Mouse (Mus musculus) CH12.LX (cell line): ENCODE data around the gene Spdye4b.

Experiments
- CTCF ChIP-seq, 2 experiments: IDR thresholded peaks in 1 of 2; conservative IDR thresholded peaks in 1 of 2; 2 replicates each; pipeline ENCODE4 v1.5.1; 2011 to 2012; ENCODE audit warnings: low read depth in 2 of 2, low read length in 2 of 2, improper control_type of control experiment in 1 of 2, inconsistent platforms in 1 of 2, mild to moderate bottlenecking in 1 of 2, moderate library complexity in 1 of 2
- EP300 ChIP-seq: IDR thresholded peaks from 2 replicates; pipeline ENCODE4 v1.6.1; 2011; ENCODE audit warnings: low read length, improper control_type of control experiment
- GABPA ChIP-seq: IDR thresholded peaks from 2 replicates; pipeline ENCODE4 v1.6.1; 2012; ENCODE audit warnings: low read depth, low read length, improper control_type of control experiment, inconsistent platforms; ENCODE audit not compliant: insufficient replicate concordance
- JUND ChIP-seq: conservative IDR thresholded peaks from 2 replicates; pipeline ENCODE4 v1.6.1; 2011; ENCODE audit warnings: low read depth, low read length, improper control_type of control experiment
- MXI1 ChIP-seq: IDR thresholded peaks from 2 replicates; pipeline ENCODE4 v1.6.1; 2011; ENCODE audit warnings: mild to moderate bottlenecking, low read depth, low read length, improper control_type of control experiment
- POLR2A ChIP-seq: IDR thresholded peaks from 2 replicates; pipeline ENCODE4 v1.6.1; 2011; ENCODE audit warnings: low read depth, mild to moderate bottlenecking, improper control_type of control experiment, low read length
- POLR2AphosphoS2 ChIP-seq: IDR thresholded peaks from 2 replicates; pipeline ENCODE4 v1.6.1; 2011; ENCODE audit warnings: low read depth, low read length, improper control_type of control experiment
- ZMIZ1 ChIP-seq: IDR thresholded peaks from 2 replicates; pipeline ENCODE4 v1.6.1; 2012; ENCODE audit warnings: low read depth, mild to moderate bottlenecking, inconsistent platforms, low read length, improper control_type of control experiment

DNA sequence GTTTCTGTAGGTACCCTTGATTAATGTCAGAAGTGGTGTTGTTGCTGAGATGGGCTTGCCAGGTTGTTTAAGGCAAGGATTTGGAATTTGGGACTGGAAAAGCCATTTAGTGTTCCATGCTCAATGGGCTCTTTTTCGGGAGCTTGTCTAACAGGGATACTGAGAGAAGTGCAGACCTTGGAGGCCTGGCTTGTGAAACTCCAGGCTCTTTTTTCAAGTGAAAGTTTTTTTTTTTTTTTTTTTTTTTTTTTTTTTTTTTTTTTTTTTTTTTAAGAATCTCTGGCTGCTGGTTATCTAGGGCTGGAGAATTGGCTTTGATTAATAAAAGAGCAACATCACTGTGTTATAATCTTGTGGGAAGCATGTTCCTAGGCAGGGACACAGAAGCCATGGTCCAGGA is 41.5 kb downstream of the Spdye4b start:
- no peak for TF ChIP-seq CTCF (conservative IDR thresholded peaks at IDR 0.05 in 1 of 2, IDR thresholded peaks at IDR 0.05 in 1 of 2; ENCODE audit: low read depth in 2 of 2, low read length in 2 of 2)
- no peak for TF ChIP-seq POLR2AphosphoS2
- no peak for TF ChIP-seq POLR2A
- TF ChIP-seq ZMIZ1: no peak
- no peak for TF ChIP-seq JUND
- TF ChIP-seq MXI1: no peak
- no peak for TF ChIP-seq GABPA
- no peak for TF ChIP-seq EP300
